Mouse (Mus musculus): ENCODE data around the gene Adora2b. TPM values are rescaled to one million over a fixed set of nuclear protein-coding genes. Genes with fewer than 3 reads are reported as not detected.

The Adora2b gene
- polyA plus RNA-seq, 1 experiment: 6.6 TPM

DNA sequence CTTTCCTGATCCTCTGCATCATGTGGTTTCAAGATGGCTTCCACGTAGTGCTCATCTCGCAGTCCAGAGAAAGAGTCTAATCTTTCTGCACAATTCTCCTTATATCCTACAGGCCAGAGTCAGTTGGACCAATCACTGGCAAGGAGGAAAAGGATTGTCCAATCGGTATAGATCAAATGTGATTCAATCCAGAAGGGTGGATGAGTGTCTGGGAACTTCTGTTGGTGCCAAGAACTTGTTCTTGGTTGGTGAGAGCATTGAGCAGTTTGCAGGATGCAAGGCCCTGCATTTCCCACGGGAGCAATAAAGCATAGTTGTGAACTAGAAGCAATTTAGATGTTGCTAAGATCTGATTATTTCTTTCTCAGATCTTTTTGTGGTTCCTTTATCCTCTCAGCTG lies 4.3 kb upstream of the Adora2b start:
- Histone ChIP-seq H3K27me3 (ENCODE audit: control insufficient read depth, insufficient read depth, insufficient read length) (no peaks in the 10 kb centered on the region), H3K36me3 (ENCODE audit: control insufficient read depth, insufficient read depth) (no peaks in the 10 kb centered on the region), H3K4me2 (ENCODE audit: low read depth) (peak overlapping the region; percentile 46), H3K4me3 (no peak overlapping the region), H3K79me2 (ENCODE audit: control insufficient read depth, insufficient read depth) (no peaks in the 10 kb centered on the region), H3ac (ENCODE audit: control insufficient read depth, insufficient read length) (no peak overlapping the region)
- TF ChIP-seq TCF12 (IDR thresholded peaks at IDR 0.05; ENCODE audit: insufficient read depth, poor library complexity, severe bottlenecking) (no peak), E2F4 (IDR thresholded peaks at IDR 0.05; ENCODE audit: insufficient read depth) (no peak), CEBPB (IDR thresholded peaks at IDR 0.05; ENCODE audit: insufficient read depth, poor library complexity, severe bottlenecking) (no peak), MYOG (IDR thresholded peaks at IDR 0.05; ENCODE audit: control insufficient read depth in 1 of 3, insufficient read depth in 1 of 3, insufficient read length in 2 of 3, low read depth in 2 of 3) (no peak), REST (IDR thresholded peaks at IDR 0.05; ENCODE audit: insufficient read depth, insufficient read length) (no peak), POLR2A (IDR thresholded peaks at IDR 0.05; ENCODE audit: insufficient read length, low read depth) (no peak), MAX (IDR thresholded peaks at IDR 0.05; ENCODE audit: low read depth) (no peak), POLR2AphosphoS2 (IDR thresholded peaks at IDR 0.05; ENCODE audit: insufficient read length, low read depth) (no peak), MYOD1 (IDR thresholded peaks at IDR 0.05; ENCODE audit: control insufficient read depth in 1 of 3, insufficient read length in 2 of 3, low read depth in 2 of 3) (no peak), USF1 (IDR thresholded peaks at IDR 0.05; ENCODE audit: low read depth) (no peak)

GRCm38 (mm10) chr11:62247759-62248400 lies 904 bp upstream of the Adora2b start:
- H3K27me3 ChIP-seq (ENCODE audit: control insufficient read depth, insufficient read depth, insufficient read length): no peaks in the 10 kb centered on the region
- H3K36me3 ChIP-seq (ENCODE audit: control insufficient read depth, insufficient read depth): no peaks in the 10 kb centered on the region
- TF ChIP-seq MYOG (IDR thresholded peaks at IDR 0.05; ENCODE audit: control insufficient read depth in 1 of 3, insufficient read depth in 1 of 3, insufficient read length in 2 of 3, low read depth in 2 of 3) (no peak), CEBPB (IDR thresholded peaks at IDR 0.05; ENCODE audit: insufficient read depth, poor library complexity, severe bottlenecking) (no peak), MAX (IDR thresholded peaks at IDR 0.05; ENCODE audit: low read depth) (no peak), TCF3 (IDR thresholded peaks at IDR 0.05; ENCODE audit: insufficient read length, low read depth) (no peak), USF1 (IDR thresholded peaks at IDR 0.05; ENCODE audit: low read depth) (no peak), SRF (IDR thresholded peaks at IDR 0.05; ENCODE audit: control insufficient read depth, insufficient read length, low read depth) (no peak), POLR2A (IDR thresholded peaks at IDR 0.05; ENCODE audit: insufficient read length, low read depth) (no peak), MYOD1 (IDR thresholded peaks at IDR 0.05; ENCODE audit: control insufficient read depth in 1 of 3, insufficient read length in 2 of 3, low read depth in 2 of 3) (no peak), POLR2AphosphoS2 (IDR thresholded peaks at IDR 0.05; ENCODE audit: insufficient read length, low read depth) (no peak), REST (IDR thresholded peaks at IDR 0.05; ENCODE audit: insufficient read depth, insufficient read length) (no peak), E2F4 (IDR thresholded peaks at IDR 0.05; ENCODE audit: insufficient read depth) (no peak), TCF12 (IDR thresholded peaks at IDR 0.05; ENCODE audit: insufficient read depth, poor library complexity, severe bottlenecking) (no peak)
- peak overlapping the region; percentile 98 for H3K4me2 ChIP-seq (ENCODE audit: low read depth)
- H3K79me2 ChIP-seq (ENCODE audit: control insufficient read depth, insufficient read depth): peaks cover 15% of the 10 kb centered on the region
- H3K4me3 ChIP-seq: peak overlapping the region; percentile 55
- H3ac ChIP-seq (ENCODE audit: control insufficient read depth, insufficient read length): no peak overlapping the region

DNA sequence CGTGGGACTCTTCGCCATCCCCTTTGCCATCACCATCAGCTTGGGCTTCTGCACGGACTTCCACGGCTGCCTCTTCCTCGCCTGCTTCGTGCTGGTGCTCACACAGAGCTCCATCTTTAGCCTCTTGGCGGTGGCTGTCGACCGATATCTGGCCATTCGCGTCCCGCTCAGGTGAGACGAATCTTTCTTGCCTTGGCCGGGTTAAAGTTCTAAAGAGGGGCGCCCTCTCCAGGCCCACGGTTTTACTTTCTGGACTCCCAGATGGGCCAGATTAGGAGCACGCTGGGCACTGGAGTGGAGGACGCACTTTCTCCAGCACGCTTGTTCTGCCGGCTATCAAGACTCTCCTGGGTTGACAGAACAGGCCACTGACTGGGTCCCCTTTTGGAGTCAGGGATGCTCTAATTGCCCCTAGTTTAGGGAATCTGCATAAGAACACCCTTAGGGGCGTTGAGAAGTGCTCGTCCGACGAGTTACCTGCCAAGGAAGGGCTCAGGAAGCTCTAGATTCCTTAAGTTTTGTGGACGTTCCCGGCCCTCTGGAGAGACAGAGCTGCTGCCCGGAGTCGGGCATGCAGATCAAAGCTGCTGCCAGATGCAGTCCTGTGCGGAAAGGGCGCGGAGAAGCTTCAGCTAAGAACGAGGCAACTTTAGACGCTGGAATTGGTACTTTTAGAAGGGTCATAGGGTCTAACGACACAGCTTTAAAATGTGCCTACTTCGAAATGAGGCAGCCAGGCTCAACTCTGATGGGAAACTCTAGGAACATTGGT lies 668 bp downstream of the Adora2b start:
- H3K4me2 ChIP-seq (ENCODE audit: low read depth): peak overlapping the region; percentile 98
- H3K36me3 ChIP-seq (ENCODE audit: control insufficient read depth, insufficient read depth): no peaks in the 10 kb centered on the region
- peaks cover 19% of the 10 kb centered on the region for H3K79me2 ChIP-seq (ENCODE audit: control insufficient read depth, insufficient read depth)
- no peak for TF ChIP-seq POLR2AphosphoS2 (IDR thresholded peaks at IDR 0.05; ENCODE audit: insufficient read length, low read depth)
- TF ChIP-seq E2F4 (IDR thresholded peaks at IDR 0.05; ENCODE audit: insufficient read depth): no peak
- TF ChIP-seq MAX (IDR thresholded peaks at IDR 0.05; ENCODE audit: low read depth): no peak
- no peak for TF ChIP-seq MYOD1 (IDR thresholded peaks at IDR 0.05; ENCODE audit: control insufficient read depth in 1 of 3, insufficient read length in 2 of 3, low read depth in 2 of 3)
- no peak for TF ChIP-seq CEBPB (IDR thresholded peaks at IDR 0.05; ENCODE audit: insufficient read depth, poor library complexity, severe bottlenecking)
- TF ChIP-seq POLR2A (IDR thresholded peaks at IDR 0.05; ENCODE audit: insufficient read length, low read depth): no peak
- TF ChIP-seq TCF12 (IDR thresholded peaks at IDR 0.05; ENCODE audit: insufficient read depth, poor library complexity, severe bottlenecking): no peak
- no peak for TF ChIP-seq MYOG (IDR thresholded peaks at IDR 0.05; ENCODE audit: control insufficient read depth in 1 of 3, insufficient read depth in 1 of 3, insufficient read length in 2 of 3, low read depth in 2 of 3)
- no peak for TF ChIP-seq USF1 (IDR thresholded peaks at IDR 0.05; ENCODE audit: low read depth)
- no peak for TF ChIP-seq TCF3 (IDR thresholded peaks at IDR 0.05; ENCODE audit: insufficient read length, low read depth)
- no peak for TF ChIP-seq SRF (IDR thresholded peaks at IDR 0.05; ENCODE audit: control insufficient read depth, insufficient read length, low read depth)
- no peak for TF ChIP-seq REST (IDR thresholded peaks at IDR 0.05; ENCODE audit: insufficient read depth, insufficient read length)
- H3ac ChIP-seq (ENCODE audit: control insufficient read depth, insufficient read length): peak overlapping the region; percentile 75
- H3K27me3 ChIP-seq (ENCODE audit: control insufficient read depth, insufficient read depth, insufficient read length): no peaks in the 10 kb centered on the region
- H3K4me3 ChIP-seq: peak overlapping the region; percentile 55

DNA sequence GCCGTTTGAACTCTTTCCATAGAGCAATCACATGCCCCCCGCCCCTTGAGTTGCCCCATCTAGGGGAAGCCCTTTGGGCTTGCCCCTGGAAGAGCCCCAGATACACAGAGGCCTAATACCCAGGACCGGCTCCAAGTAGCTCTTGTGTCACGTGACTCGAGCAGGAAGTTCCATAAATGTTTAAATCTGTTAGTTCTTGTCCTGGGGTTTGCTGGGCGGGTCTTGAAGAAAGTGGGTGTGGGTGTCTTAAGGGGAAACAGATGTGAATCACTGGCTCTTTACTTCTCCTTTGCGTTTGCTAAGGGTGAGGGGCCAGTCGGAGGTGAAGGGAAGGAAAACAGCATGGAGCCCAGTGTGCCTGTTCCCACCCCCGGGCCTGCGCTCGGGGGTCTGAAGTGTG lies 2.3 kb downstream of the Adora2b start:
- TF ChIP-seq USF1 (IDR thresholded peaks at IDR 0.05; ENCODE audit: low read depth) (peak; percentile 77), TCF3 (IDR thresholded peaks at IDR 0.05; ENCODE audit: insufficient read length, low read depth) (no peak)
- no peaks in the 10 kb centered on the region for H3K36me3 ChIP-seq (ENCODE audit: control insufficient read depth, insufficient read depth)
- H3K27me3 ChIP-seq (ENCODE audit: control insufficient read depth, insufficient read depth, insufficient read length): no peaks in the 10 kb centered on the region
- H3K79me2 ChIP-seq (ENCODE audit: control insufficient read depth, insufficient read depth): peaks cover 23% of the 10 kb centered on the region
- peak overlapping the region; percentile 98 for H3K4me2 ChIP-seq (ENCODE audit: low read depth)
- no peak overlapping the region for H3ac ChIP-seq (ENCODE audit: control insufficient read depth, insufficient read length)
- peak overlapping the region; percentile 55 for H3K4me3 ChIP-seq

Measured in myocyte (in vitro differentiated cells).